Mouse (Mus musculus): ENCODE measurements at regions not wholly inside any gene's neighbourhood (a gene's known extent, or its start where the extent isn't known, plus 50 kb on each side); places are given as distances from the start of the nearest gene placed in this dataset.

GRCm38 (mm10) chr6:11647651-11648050 lies 259.6 kb downstream of the Ndufa4 start:
- no peak for DNase-seq (ENCODE audit: low spot score in 2 of 2)

- DNase-seq (ENCODE audit: low spot score in 2 of 2), result no peak
Measured at GRCm38 (mm10) chr6:11613331-11613730, 294.0 kb downstream of the Ndufa4 start.

- no peak for DNase-seq (ENCODE audit: low spot score in 2 of 2)
Measured at GRCm38 (mm10) chr6:11608214-11608613, 299.1 kb downstream of the Ndufa4 start.

GRCm38 (mm10) chr6:11607696-11608095 lies 299.6 kb downstream of the Ndufa4 start:
- no peak for DNase-seq (ENCODE audit: low spot score in 2 of 2)

- DNase-seq (ENCODE audit: low spot score in 2 of 2), result no peak
Measured at GRCm38 (mm10) chr6:11606055-11606454, 301.2 kb downstream of the Ndufa4 start.

GRCm38 (mm10) chr6:11605526-11605925 lies 301.8 kb downstream of the Ndufa4 start:
- DNase-seq (ENCODE audit: low spot score in 2 of 2), result no peak

- DNase-seq (ENCODE audit: low spot score in 2 of 2), result peak in 1 of 2 experiments; percentile 19
Measured at GRCm38 (mm10) chr6:11594936-11595335, 312.4 kb downstream of the Ndufa4 start.

- no peak for DNase-seq (ENCODE audit: low spot score in 2 of 2)
Measured at GRCm38 (mm10) chr6:11593583-11594271, 313.6 kb downstream of the Ndufa4 start.

GRCm38 (mm10) chr6:11576091-11576490 lies 331.2 kb downstream of the Ndufa4 start:
- no peak for DNase-seq (ENCODE audit: low spot score in 2 of 2)

GRCm38 (mm10) chr6:11565246-11565645 lies 342.1 kb downstream of the Ndufa4 start:
- no peak for DNase-seq (ENCODE audit: low spot score in 2 of 2)

- no peak for DNase-seq (ENCODE audit: low spot score in 2 of 2)
Measured at GRCm38 (mm10) chr6:11550473-11550872, 356.8 kb downstream of the Ndufa4 start.

GRCm38 (mm10) chr6:11547318-11547717 lies 360.0 kb downstream of the Ndufa4 start:
- no peak for DNase-seq (ENCODE audit: low spot score in 2 of 2)

GRCm38 (mm10) chr6:11534930-11535880 lies 372.1 kb downstream of the Ndufa4 start:
- DNase-seq (ENCODE audit: low spot score in 2 of 2), result no peak

GRCm38 (mm10) chr6:11503136-11503535 lies 404.2 kb downstream of the Ndufa4 start:
- DNase-seq (ENCODE audit: low spot score in 2 of 2), result no peak

GRCm38 (mm10) chr6:11494427-11494826 lies 412.9 kb downstream of the Ndufa4 start:
- DNase-seq (ENCODE audit: low spot score in 2 of 2), result no peak

- no peak for DNase-seq (ENCODE audit: low spot score in 2 of 2)
Measured at GRCm38 (mm10) chr6:11476950-11477349, 430.3 kb downstream of the Ndufa4 start.
